In the genomic region with DNA sequence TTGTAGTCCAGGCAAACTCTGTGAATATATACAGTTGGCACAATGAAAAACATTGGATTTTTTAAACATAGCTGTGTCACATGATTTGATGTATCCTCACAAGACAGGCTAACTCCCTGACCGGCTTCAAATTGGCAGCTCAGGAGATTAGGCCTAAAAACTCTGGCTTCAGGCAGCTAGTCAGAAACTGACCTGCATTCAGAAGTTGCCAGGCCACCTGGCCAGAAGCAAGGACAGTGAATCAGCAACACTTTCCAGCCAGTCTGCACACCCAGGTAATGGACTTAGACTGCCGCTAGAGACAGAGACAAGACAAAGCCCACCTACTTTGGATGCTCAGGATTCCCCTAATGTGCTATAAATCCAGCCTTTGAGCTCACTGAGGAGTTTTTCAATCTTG, we compare ENCODE assay signal across 16 mouse cellular contexts.
"Had no signal": no experiment of that assay in that cellular context is flagged by ENCODE, and none has a peak within 500 bp of the region (broad histone marks: within the 10 kb centered on the region; RNA-seq: fewer than 3 reads in every experiment).

No protein-coding gene starts in this region.

- H3K4me2 ChIP-seq: lung, embryonic 14.5 days; midbrain, embryonic 13.5 days had no signal

- H3K4me1 ChIP-seq: midbrain, embryonic 13.5 days had no signal

- H3K27me3 ChIP-seq: midbrain, embryonic 13.5 days had no signal

- H3K4me3 ChIP-seq: midbrain, embryonic 13.5 days had no signal

- H3K9ac ChIP-seq: liver, embryonic 14.5 days; liver, postnatal 0 days; lung, embryonic 14.5 days; midbrain, embryonic 13.5 days had no signal

- H3K27ac ChIP-seq: liver, embryonic 14.5 days; macrophage; midbrain, embryonic 13.5 days; stomach, postnatal 0 days had no signal

- H3K36me3 ChIP-seq: midbrain, embryonic 13.5 days had no signal

- H3K9me3 ChIP-seq: midbrain, embryonic 13.5 days had no signal

- DNase-seq: kidney, adult 9 months; kidney, postnatal 14 days; kidney, postnatal 4 days; liver, postnatal 0 days; lung, embryonic 14.5 days; right cerebral cortex, adult 18-20 months; right cerebral cortex, postnatal 14 days; right cerebral cortex, postnatal 4 days; thymus, adult 2 months; thymus, postnatal 14 days; thymus, postnatal 4 days had no signal

- ATAC-seq: liver, postnatal 0 days; lung, postnatal 0 days; midbrain, embryonic 13.5 days had no signal
